Mouse (Mus musculus) lung, adult 10 weeks (tissue): Measurements from ENCODE around the gene Olfr938. TPM values are rescaled to one million over a fixed set of nuclear protein-coding genes. Genes with fewer than 3 reads are reported as not detected.

Experiments used
- polyA plus RNA-seq: library from polyadenylated mRNA; stranded (reverse); fragments of 350-450 nt; fragmentation: Illumina TruSeq; extraction: RNeasy Lipid Tissue Mini Kit (QIAGEN cat#74804); gene quantifications from one replicate; pipeline ENCODE4 v1.2.3, GENCODE M21; 2014; ENCODE audit warnings: low read depth, low replicate concordance; ENCODE audit not compliant: insufficient read depth

Gene Olfr938
- polyA plus RNA-seq = not detected

GRCm38 (mm10) chr9:39078787-39079186 lies at the start of gene Olfr938:
Gene Olfr938 (minus strand): TSS chr9:39078887.

GRCm38 (mm10) chr9:39127831-39128230 lies 49.1 kb upstream of the Olfr938 start, which contains the start of gene Olfr27:
Gene Olfr27 (plus strand): TSS chr9:39128131.

GRCm38 (mm10) chr9:39064851-39065250 lies 13.8 kb downstream of the Olfr938 start, which contains the start of gene Olfr937:
Gene Olfr937 (minus strand): TSS chr9:39064951.

Other genes with a start within 250 kb of the Olfr938 start
- gene Olfr924, start 234.4 kb downstream of the Olfr938 start, polyA plus RNA-seq = not detected
- gene Olfr26, start 223.8 kb downstream of the Olfr938 start, polyA plus RNA-seq = not detected
- gene Olfr926, start 201.8 kb downstream of the Olfr938 start, polyA plus RNA-seq = not detected
- not detected for gene Olfr930, start 149.1 kb downstream of the Olfr938 start, polyA plus RNA-seq
- not detected for gene Olfr933, start 106.6 kb downstream of the Olfr938 start, polyA plus RNA-seq
- gene Olfr934, start 90.6 kb downstream of the Olfr938 start, polyA plus RNA-seq = not detected
- not detected for gene Olfr935, start 79.2 kb downstream of the Olfr938 start, polyA plus RNA-seq
- gene Olfr146, start 55.5 kb downstream of the Olfr938 start, polyA plus RNA-seq = not detected
- not detected for gene Olfr937, start 13.9 kb downstream of the Olfr938 start, polyA plus RNA-seq
- not detected for gene Olfr27, start 49.2 kb upstream of the Olfr938 start, polyA plus RNA-seq
- not detected for gene Olfr943, start 87.4 kb upstream of the Olfr938 start, polyA plus RNA-seq
- not detected for gene Olfr944, start 123.0 kb upstream of the Olfr938 start, polyA plus RNA-seq
- not detected for gene Olfr1537, start 171.1 kb upstream of the Olfr938 start, polyA plus RNA-seq
- not detected for gene Olfr945, start 197.9 kb upstream of the Olfr938 start, polyA plus RNA-seq
- not detected for gene Olfr948, start 247.2 kb upstream of the Olfr938 start, polyA plus RNA-seq